Mouse (Mus musculus): ENCODE measurements around the gene Gm3625. TPM values are rescaled to one million over a fixed set of nuclear protein-coding genes. Genes with fewer than 3 reads are reported as not detected.

Gene Gm3625
- not detected in 2 replicates for polyA plus RNA-seq (2015; fragmentation: Nextera tagmentation; extraction: Ambion mirVana)

DNA sequence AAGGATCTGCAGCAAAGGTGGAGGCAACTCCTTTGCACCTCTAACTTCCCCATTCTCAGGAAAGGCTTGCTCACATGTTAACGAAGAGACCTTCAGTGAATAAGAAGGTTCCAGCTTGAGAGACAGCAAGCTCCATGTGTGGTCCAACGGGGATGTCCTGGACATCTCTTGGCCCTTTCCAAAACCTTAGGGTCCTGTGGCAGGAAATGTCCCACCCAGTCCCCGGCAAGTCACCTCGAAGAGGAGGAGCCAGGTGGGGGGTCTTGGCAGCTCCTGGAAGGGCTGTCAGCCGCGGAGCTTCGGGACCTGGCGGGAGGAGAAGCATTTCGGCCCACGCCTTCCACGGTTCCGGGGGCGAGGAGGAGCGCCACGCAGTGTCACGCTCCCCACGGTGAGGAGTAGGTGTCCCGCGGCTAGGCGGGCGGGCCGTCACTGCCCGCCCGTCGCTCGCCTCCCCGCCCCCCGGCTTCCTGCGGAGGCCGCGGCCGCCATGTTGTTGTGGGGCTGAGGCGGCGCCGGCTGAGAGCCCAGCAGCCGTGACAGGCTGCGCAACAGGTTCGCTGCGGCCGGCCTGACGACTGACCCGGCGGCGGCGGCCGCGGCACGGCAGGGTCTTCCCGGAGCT is at the start of gene Gm3625, which contains the start of gene Itsn2:
Gm3625 (minus strand) TSS at position 387 of the 625 bp plus-strand sequence.
Itsn2 (plus strand) TSS at position 98 of the 625 bp plus-strand sequence.

Other genes starting within 250 kb of the Gm3625 start
- 5.8 and 9.0 TPM in 2 replicates for gene Ncoa1, start 115.7 kb downstream of the Gm3625 start, polyA plus RNA-seq (2015; fragmentation: Nextera tagmentation; extraction: Ambion mirVana)
- 22.2 and 27.3 TPM in 2 replicates for gene Itsn2, start 289 bp downstream of the Gm3625 start, polyA plus RNA-seq (2015; fragmentation: Nextera tagmentation; extraction: Ambion mirVana)
- gene Fam228a, start 145.5 kb upstream of the Gm3625 start, polyA plus RNA-seq (2015; fragmentation: Nextera tagmentation; extraction: Ambion mirVana) = 0.13 and 0.18 TPM in 2 replicates
- 2.8 and 4.8 TPM in 2 replicates for gene Pfn4, start 176.1 kb upstream of the Gm3625 start, polyA plus RNA-seq (2015; fragmentation: Nextera tagmentation; extraction: Ambion mirVana)
- gene Fam228b, start 176.3 kb upstream of the Gm3625 start, polyA plus RNA-seq (2015; fragmentation: Nextera tagmentation; extraction: Ambion mirVana) = 1.4 and 3.7 TPM in 2 replicates
- gene Sf3b6, start 224.6 kb upstream of the Gm3625 start, polyA plus RNA-seq (2015; fragmentation: Nextera tagmentation; extraction: Ambion mirVana) = 414 and 557 TPM in 2 replicates
- gene Fkbp1b, start 248.7 kb upstream of the Gm3625 start, polyA plus RNA-seq (2015; fragmentation: Nextera tagmentation; extraction: Ambion mirVana) = 31.3 and 78.7 TPM in 2 replicates